Mouse (Mus musculus) neural tube, embryonic 11.5 days (tissue): ENCODE measurements around the gene Myo1d. TPM values are rescaled to one million over a fixed set of nuclear protein-coding genes. Genes with fewer than 3 reads are reported as not detected.

ENCODE experiments used
- ATAC-seq: fragments of 200-750 bp; cut with Nextera tagmentation; 2 replicates; pipeline ENCODE4 v1.8.0; 2017; ENCODE audit warnings: moderate number of reproducible peaks, mild to moderate bottlenecking, moderate TSS enrichment, moderate library complexity; ENCODE audit not compliant: insufficient read depth, low FRiP score, low TSS enrichment
- DNase-seq: peaks from one replicate; pipeline ENCODE4 v3.0.0-alpha.2; 2015; ENCODE audit warnings: low spot score
- H3K27ac ChIP-seq: fragments of 300-500 bp; sonication (generic); 2 replicates; pipeline ENCODE4 v1.5.1; 2014; ENCODE audit warnings: low read depth, mild to moderate bottlenecking, low read length
- H3K27me3 ChIP-seq: fragments of 300-500 bp; sonication (generic); 2 replicates; pipeline ENCODE4 v1.6.1; 2014; ENCODE audit warnings: mild to moderate bottlenecking, low read length, mixed read lengths; ENCODE audit not compliant: control insufficient read depth, insufficient read depth
- H3K36me3 ChIP-seq: fragments of 300-500 bp; sonication (generic); 2 replicates; pipeline ENCODE4 v1.6.1; 2014; ENCODE audit warnings: mild to moderate bottlenecking, low read length, moderate library complexity, mixed read lengths; ENCODE audit not compliant: control insufficient read depth, insufficient read depth
- H3K4me1 ChIP-seq: fragments of 300-500 bp; sonication (generic); 2 replicates; pipeline ENCODE4 v1.6.1; 2014; ENCODE audit warnings: low read length, mixed read lengths; ENCODE audit not compliant: control insufficient read depth, insufficient read depth
- H3K4me2 ChIP-seq: fragments of 300-500 bp; sonication (generic); 2 replicates; pipeline ENCODE4 v1.6.1; 2014; ENCODE audit warnings: low read depth, mild to moderate bottlenecking, moderate library complexity
- H3K4me3 ChIP-seq: fragments of 300-500 bp; sonication (generic); 2 replicates; pipeline ENCODE4 v1.5.1; 2014; ENCODE audit warnings: low read depth, low read length
- H3K9ac ChIP-seq: fragments of 300-500 bp; sonication (generic); 2 replicates; pipeline ENCODE4 v1.6.1; 2014; ENCODE audit warnings: mild to moderate bottlenecking, low read length
- H3K9me3 ChIP-seq: fragments of 300-500 bp; sonication (generic); 2 replicates; pipeline ENCODE4 v1.6.1; 2016; ENCODE audit warnings: low read length; ENCODE audit not compliant: control insufficient read depth
- WGBS: fragments of 180-500 bp; shearing (Covaris S2); extraction: QIAGEN DNeasy Blood & Tissue Kit; methylation state at CpG from one replicate; pipeline ENCODE4 v1.1.7; 2014; 5-methylcytosine and 5-hydroxymethylcytosine counted together
- polyA plus RNA-seq: library from polyadenylated mRNA; unstranded; fragments of >200 nt; fragmentation: Nextera tagmentation; extraction: Ambion mirVana; gene quantifications from 2 replicates; pipeline ENCODE4 v1.2.1, GENCODE M21; 2014

Gene Myo1d
- polyA plus RNA-seq, 1 experiment from 2014 or later: 2.8 TPM

GRCm38 (mm10) chr11:80510124-80510523 is 269.7 kb downstream of the Myo1d start:
- Histone ChIP-seq H3K4me2 (no peak overlapping the region), H3K36me3 (no peaks in the 10 kb centered on the region), H3K27ac (no peak overlapping the region), H3K9ac (no peak overlapping the region), H3K4me3 (no peak overlapping the region), H3K9me3 (no peaks in the 10 kb centered on the region), H3K4me1 (peaks cover 9% of the 10 kb centered on the region), H3K27me3 (no peaks in the 10 kb centered on the region)
- WGBS: 86% methylated on average over 10 of the region's 10 CpGs
- ATAC-seq (no peak), DNase-seq (no peak)

DNA sequence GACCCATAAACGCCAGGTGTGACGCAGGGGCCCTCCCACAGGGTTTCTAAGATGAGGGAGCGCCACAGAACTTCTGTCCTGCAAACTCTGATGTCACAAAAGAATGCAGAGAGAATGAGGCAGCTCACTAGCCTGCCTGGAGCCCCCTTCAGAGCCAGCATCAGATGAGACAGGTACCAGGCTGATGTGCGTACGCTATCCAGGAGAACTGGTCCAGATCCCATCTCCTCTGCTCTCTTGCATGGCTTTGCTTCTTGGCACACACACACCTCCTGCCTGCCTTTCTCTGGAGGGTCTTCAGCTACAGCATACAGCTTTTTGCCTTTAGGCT is 270.7 kb downstream of the Myo1d start:
- ATAC-seq (no peak), DNase-seq (no peak)
- Histone ChIP-seq H3K36me3 (no peaks in the 10 kb centered on the region), H3K9ac (no peak overlapping the region), H3K9me3 (no peaks in the 10 kb centered on the region), H3K4me1 (peaks cover 16% of the 10 kb centered on the region), H3K4me3 (no peak overlapping the region), H3K27me3 (no peaks in the 10 kb centered on the region), H3K27ac (no peak overlapping the region), H3K4me2 (no peak overlapping the region)
- 81% methylated on average over 5 of the region's 5 CpGs for WGBS

DNA sequence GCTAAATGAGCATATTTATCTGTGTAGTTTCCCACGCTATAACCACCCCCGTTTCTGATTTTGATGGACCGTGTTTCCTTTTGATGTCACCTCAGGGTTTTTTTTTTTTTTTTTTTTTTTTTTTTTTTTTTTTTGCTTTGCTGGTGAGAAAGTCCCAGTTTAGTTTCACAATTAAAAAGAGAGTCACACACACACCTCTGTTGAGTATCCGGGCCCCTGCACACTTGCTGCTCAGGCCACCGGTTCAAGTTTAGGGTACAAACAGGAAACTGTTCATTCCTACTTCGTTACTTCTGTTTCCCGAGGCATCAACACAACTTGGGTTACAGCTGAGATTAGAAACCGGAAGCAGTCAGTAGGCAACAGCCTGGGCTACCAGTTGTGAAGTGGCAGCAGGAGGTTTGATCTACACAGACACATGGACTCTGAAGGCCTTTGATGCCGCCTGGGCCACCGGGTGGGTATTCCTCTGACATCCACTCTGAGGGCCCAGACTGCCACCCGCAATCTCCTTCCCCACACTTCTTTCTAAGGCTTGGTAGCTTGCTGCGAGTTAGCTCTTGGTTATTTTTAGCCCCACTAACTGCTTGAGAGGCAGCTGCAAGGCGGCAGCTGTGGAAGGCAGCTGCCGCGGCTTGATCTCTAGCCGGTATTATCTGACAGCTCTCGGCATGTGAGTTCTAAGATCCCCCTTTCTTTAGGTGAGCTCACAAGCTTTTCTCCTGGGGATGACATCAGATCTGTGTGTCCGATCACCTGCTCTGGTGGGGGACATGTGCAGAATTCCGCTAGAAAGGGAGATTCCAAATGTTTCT is 271.3 kb downstream of the Myo1d start:
- H3K4me2 ChIP-seq: no peak overlapping the region
- no peak overlapping the region for H3K27ac ChIP-seq
- no peak overlapping the region for H3K4me3 ChIP-seq
- no peak overlapping the region for H3K9ac ChIP-seq
- no peaks in the 10 kb centered on the region for H3K27me3 ChIP-seq
- DNase-seq: peak; percentile 28
- WGBS: 55% methylated on average over 19 of the region's 19 CpGs
- peaks cover 20% of the 10 kb centered on the region for H3K4me1 ChIP-seq
- ATAC-seq: no peak
- H3K9me3 ChIP-seq: no peaks in the 10 kb centered on the region
- H3K36me3 ChIP-seq: no peaks in the 10 kb centered on the region

DNA sequence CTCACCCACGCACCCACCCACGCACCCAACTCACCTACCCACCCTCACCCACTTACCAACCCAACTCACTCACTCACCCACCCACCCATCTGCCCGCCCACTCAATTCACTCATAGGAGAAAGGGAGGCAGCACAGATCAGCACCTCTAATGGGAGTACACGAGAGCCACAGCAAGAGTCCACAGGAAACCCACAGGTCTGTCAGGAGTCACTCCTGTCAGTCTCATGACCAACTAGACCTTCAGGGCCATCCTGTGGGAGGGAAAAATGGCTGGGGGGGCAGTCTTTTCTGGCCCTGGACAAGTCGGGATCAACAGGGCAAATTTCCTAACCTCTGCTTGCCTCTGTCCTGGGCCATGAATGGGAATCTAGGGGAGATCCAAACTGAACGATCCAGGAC is 272.0 kb downstream of the Myo1d start:
- no peak for ATAC-seq
- no peaks in the 10 kb centered on the region for H3K36me3 ChIP-seq
- 92% methylated on average over 5 of the region's 6 CpGs for WGBS

GRCm38 (mm10) chr11:80506483-80506882 is 273.3 kb downstream of the Myo1d start:
- Histone ChIP-seq H3K27me3 (no peaks in the 10 kb centered on the region), H3K9ac (no peak overlapping the region), H3K27ac (no peak overlapping the region), H3K4me3 (no peak overlapping the region), H3K9me3 (no peaks in the 10 kb centered on the region), H3K4me1 (peaks cover 22% of the 10 kb centered on the region), H3K4me2 (no peak overlapping the region), H3K36me3 (no peaks in the 10 kb centered on the region)
- ATAC-seq (no peak), DNase-seq (no peak)

More for the DNA sequence above, 272.0 kb downstream of the Myo1d start:
- no peak overlapping the region for H3K27ac ChIP-seq
- H3K4me3 ChIP-seq: no peak overlapping the region
- no peaks in the 10 kb centered on the region for H3K27me3 ChIP-seq
- no peak overlapping the region for H3K9ac ChIP-seq
- H3K4me2 ChIP-seq: no peak overlapping the region
- H3K9me3 ChIP-seq: no peaks in the 10 kb centered on the region
- H3K4me1 ChIP-seq: peaks cover 22% of the 10 kb centered on the region
- DNase-seq: no peak

DNA sequence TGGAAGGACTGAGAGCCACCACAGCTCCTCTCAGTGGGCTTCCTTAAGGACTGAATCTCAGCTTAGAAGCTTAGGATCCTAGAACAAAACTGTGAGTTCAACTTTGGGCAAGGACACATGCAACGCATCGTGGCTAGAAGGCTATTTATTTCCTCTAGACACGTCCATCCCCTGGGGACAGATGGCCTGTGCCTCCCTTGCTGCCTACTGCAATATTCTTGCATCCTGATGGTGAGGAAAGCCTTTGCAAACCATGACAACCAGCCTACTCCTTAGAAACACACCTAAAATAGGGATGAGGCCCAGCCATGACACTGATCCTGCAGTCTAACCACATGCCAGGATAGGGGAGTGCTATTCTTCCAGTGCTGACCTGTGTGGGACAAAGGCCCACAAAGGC is 274.2 kb downstream of the Myo1d start:
- Histone ChIP-seq H3K27ac (no peak overlapping the region), H3K4me2 (no peak overlapping the region), H3K4me3 (no peak overlapping the region), H3K4me1 (peaks cover 22% of the 10 kb centered on the region), H3K9ac (no peak overlapping the region), H3K27me3 (no peaks in the 10 kb centered on the region), H3K9me3 (no peaks in the 10 kb centered on the region), H3K36me3 (no peaks in the 10 kb centered on the region)
- ATAC-seq (no peak), DNase-seq (no peak)
- WGBS: 69% methylated on average over 3 of the region's 3 CpGs

GRCm38 (mm10) chr11:80504519-80505385 is 275.1 kb downstream of the Myo1d start:
- peak; percentile 16; the same call in 1 of the 2 replicates for ATAC-seq
- peaks cover 28% of the 10 kb centered on the region for H3K4me1 ChIP-seq
- no peaks in the 10 kb centered on the region for H3K36me3 ChIP-seq
- H3K27me3 ChIP-seq: no peaks in the 10 kb centered on the region
- no peak overlapping the region for H3K4me3 ChIP-seq
- no peak for DNase-seq
- H3K9ac ChIP-seq: no peak overlapping the region
- peak overlapping the region; percentile 10; the same call in 1 of the 2 replicates for H3K4me2 ChIP-seq
- peak overlapping the region; percentile 69 for H3K27ac ChIP-seq
- no peaks in the 10 kb centered on the region for H3K9me3 ChIP-seq
- WGBS: 41% methylated on average over 6 of the region's 6 CpGs

GRCm38 (mm10) chr11:80503726-80504452 is 275.9 kb downstream of the Myo1d start:
- Histone ChIP-seq H3K36me3 (no peaks in the 10 kb centered on the region), H3K4me3 (no peak overlapping the region), H3K4me2 (peak overlapping the region; percentile 10), H3K27ac (peak overlapping the region; percentile 69), H3K9ac (peak overlapping the region; percentile 2; the same call in 1 of the 2 replicates), H3K4me1 (peaks cover 32% of the 10 kb centered on the region), H3K27me3 (no peaks in the 10 kb centered on the region), H3K9me3 (no peaks in the 10 kb centered on the region)
- peak; percentile 91 for ATAC-seq
- WGBS: 17% methylated on average over 13 of the region's 13 CpGs
- peak; percentile 86 for DNase-seq
